Mouse (Mus musculus): Measurements from ENCODE around the gene Thpo. TPM values are rescaled to one million over a fixed set of nuclear protein-coding genes. Genes with fewer than 3 reads are reported as not detected.

Gene Thpo
- total and polyA plus RNA-seq, 3 experiments: 0.08 to 1.0 (median 0.19) TPM

GRCm38 (mm10) chr16:20757385-20757784 lies 23.1 kb upstream of the Thpo start:
- no peaks in the 10 kb centered on the region for H3K9me3 ChIP-seq (replicated peaks; ENCODE audit: low read length)
- no peak overlapping the region for H3K9ac ChIP-seq (ENCODE audit: insufficient read depth, low read depth)
- TF ChIP-seq RAD21 (IDR thresholded peaks at IDR 0.05; ENCODE audit: low read depth, low read length) (no peak), MEF2A (IDR thresholded peaks at IDR 0.05; ENCODE audit: borderline replicate concordance, low read depth, low read length) (no peak), SMC3 (IDR thresholded peaks at IDR 0.05; ENCODE audit: low read depth, low read length) (no peak), JUND (conservative IDR thresholded peaks at IDR 0.05; ENCODE audit: low read depth, low read length) (no peak), POLR2A (IDR thresholded peaks at IDR 0.05; ENCODE audit: low read depth, low read length) (no peak), USF1 (IDR thresholded peaks at IDR 0.05; ENCODE audit: low read depth, low read length) (no peak), MXI1 (IDR thresholded peaks at IDR 0.05; ENCODE audit: low read depth, low read length) (no peak), ZMIZ1 (IDR thresholded peaks at IDR 0.05; ENCODE audit: low read depth, low read length) (no peak), E2F4 (IDR thresholded peaks at IDR 0.05; ENCODE audit: insufficient replicate concordance, low read depth, low read length) (no peak), MAX (IDR thresholded peaks at IDR 0.05; ENCODE audit: low read length) (no peak), TBP (conservative IDR thresholded peaks at IDR 0.05; ENCODE audit: low read depth, low read length) (no peak), SIN3A (IDR thresholded peaks at IDR 0.05; ENCODE audit: low read length) (no peak), CHD1 (IDR thresholded peaks at IDR 0.05; ENCODE audit: low read depth, low read length) (no peak), KAT2A (IDR thresholded peaks at IDR 0.05; ENCODE audit: insufficient replicate concordance, low read length) (no peak), PAX5 (IDR thresholded peaks at IDR 0.05; ENCODE audit: low read length) (no peak), TCF12 (IDR thresholded peaks at IDR 0.05; ENCODE audit: low read depth, low read length) (no peak)
- dilution Hi-C loops (cut with MboI; ENCODE audit: extremely low pct_ligation_motif_present, extremely low pct_unique_long_range_greater_than_20kb, low sequenced_read_pairs) (no loop called here), in situ Hi-C loops (cut with MboI; ENCODE audit: low pct_ligation_motif_present, low pct_unique_long_range_greater_than_20kb, low sequenced_read_pairs) (no loop called here)
- peaks cover 4 to 13% of the 10 kb centered on the region in 2 experiments for H3K4me1 ChIP-seq (ENCODE audit: control insufficient read depth in 1 of 2, insufficient read depth in 2 of 2)
- no peaks in the 10 kb centered on the region for H3K79me2 ChIP-seq (replicated peaks; ENCODE audit: control insufficient read depth, extremely low read depth, insufficient read depth, poor library complexity, severe bottlenecking)
- DNase-seq (ENCODE audit: extremely low read depth): peak; percentile 37
- no peaks in the 10 kb centered on the region for H3K36me3 ChIP-seq (replicated peaks in 1 of 2; ENCODE audit: control insufficient read depth in 1 of 2, insufficient read depth in 1 of 2, low read length in 1 of 2)
- peaks cover 1% of the 10 kb centered on the region for H3K27me3 ChIP-seq (replicated peaks)
- H3K27ac ChIP-seq (ENCODE audit: insufficient read depth, low read depth): no peak overlapping the region
- no peak overlapping the region for H3K4me2 ChIP-seq (ENCODE audit: insufficient read depth, low read depth, poor library complexity, severe bottlenecking)
- H3K4me3 ChIP-seq (replicated peaks in 1 of 3; ENCODE audit: low read depth in 2 of 3, low read length in 2 of 3, poor library complexity in 1 of 3): no peak overlapping the region

DNA sequence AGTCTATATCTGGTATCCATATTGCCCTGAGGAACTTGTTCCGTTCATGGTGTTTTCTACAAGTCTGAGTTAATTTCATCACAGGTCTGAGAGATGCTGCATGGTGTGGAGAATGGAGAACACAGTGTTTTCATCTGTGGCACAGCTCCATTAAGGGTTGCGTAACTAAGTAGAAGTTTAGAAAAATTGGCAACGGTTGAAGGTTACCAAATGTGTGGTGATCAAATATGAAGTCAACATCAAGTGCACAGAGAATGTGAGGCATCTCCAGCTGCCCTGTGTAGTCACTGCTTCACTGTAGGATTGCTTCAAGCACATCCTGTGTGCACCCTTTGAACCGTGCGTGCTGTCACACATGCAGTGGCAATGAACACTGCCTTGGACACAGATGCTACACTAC lies 21.7 kb upstream of the Thpo start:
- no peak for TF ChIP-seq CTCF (conservative IDR thresholded peaks at IDR 0.05 in 1 of 2, IDR thresholded peaks at IDR 0.05 in 1 of 2; ENCODE audit: low read depth in 2 of 2, low read length in 2 of 2)
- no peak for TF ChIP-seq JUN (IDR thresholded peaks at IDR 0.05; ENCODE audit: insufficient read depth, low read depth, low read length)
- TF ChIP-seq MAFK (IDR thresholded peaks at IDR 0.05; ENCODE audit: insufficient replicate concordance, low read length): no peak
- no peak for TF ChIP-seq RAD21 (IDR thresholded peaks at IDR 0.05; ENCODE audit: low read depth, low read length)
- no peak for TF ChIP-seq CHD2 (IDR thresholded peaks at IDR 0.05; ENCODE audit: low read length)
- TF ChIP-seq KAT2A (IDR thresholded peaks at IDR 0.05; ENCODE audit: insufficient replicate concordance, low read length): no peak
- TF ChIP-seq MXI1 (IDR thresholded peaks at IDR 0.05; ENCODE audit: low read depth, low read length): no peak
- TF ChIP-seq TBP (conservative IDR thresholded peaks at IDR 0.05; ENCODE audit: low read depth, low read length): no peak
- TF ChIP-seq ZMIZ1 (IDR thresholded peaks at IDR 0.05; ENCODE audit: low read depth, low read length): no peak
- no peak for TF ChIP-seq CHD1 (IDR thresholded peaks at IDR 0.05; ENCODE audit: low read depth, low read length)
- no peak for TF ChIP-seq JUND (conservative IDR thresholded peaks at IDR 0.05; ENCODE audit: low read depth, low read length)
- TF ChIP-seq MYC (IDR thresholded peaks at IDR 0.05; ENCODE audit: low read depth, low read length): no peak
- TF ChIP-seq UBTF (IDR thresholded peaks at IDR 0.05; ENCODE audit: low read depth, low read length): no peak
- TF ChIP-seq ZKSCAN1 (IDR thresholded peaks at IDR 0.05; ENCODE audit: borderline replicate concordance, low read depth, low read length): no peak
- no peak for TF ChIP-seq HCFC1 (IDR thresholded peaks at IDR 0.05; ENCODE audit: low read depth, low read length)
- no peak for TF ChIP-seq NELFE (IDR thresholded peaks at IDR 0.05; ENCODE audit: low read depth, low read length)
- no peak for TF ChIP-seq SIN3A (IDR thresholded peaks at IDR 0.05; ENCODE audit: low read length)
- no peak for TF ChIP-seq PAX5 (IDR thresholded peaks at IDR 0.05; ENCODE audit: low read length)
- DNase-seq (ENCODE audit: extremely low read depth): no peak
- in situ Hi-C loops (cut with MboI; ENCODE audit: low pct_ligation_motif_present, low pct_unique_long_range_greater_than_20kb, low sequenced_read_pairs): no loop called here

More for the DNA sequence above, 21.7 kb upstream of the Thpo start:
- dilution Hi-C loops (cut with MboI; ENCODE audit: extremely low pct_ligation_motif_present, extremely low pct_unique_long_range_greater_than_20kb, low sequenced_read_pairs): no loop called here
- no peaks in the 10 kb centered on the region for H3K79me2 ChIP-seq (replicated peaks; ENCODE audit: control insufficient read depth, extremely low read depth, insufficient read depth, poor library complexity, severe bottlenecking)
- H3K9me3 ChIP-seq (replicated peaks; ENCODE audit: low read length): no peaks in the 10 kb centered on the region
- no peak overlapping the region for H3K4me2 ChIP-seq (ENCODE audit: insufficient read depth, low read depth, poor library complexity, severe bottlenecking)
- peaks cover 2% of the 10 kb centered on the region for H3K27me3 ChIP-seq (replicated peaks)
- peaks cover 4 to 13% of the 10 kb centered on the region in 2 experiments for H3K4me1 ChIP-seq (ENCODE audit: control insufficient read depth in 1 of 2, insufficient read depth in 2 of 2)
- H3K36me3 ChIP-seq (replicated peaks in 1 of 2; ENCODE audit: control insufficient read depth in 1 of 2, insufficient read depth in 1 of 2, low read length in 1 of 2): no peaks in the 10 kb centered on the region
- no peak overlapping the region for H3K4me3 ChIP-seq (replicated peaks in 1 of 3; ENCODE audit: low read depth in 2 of 3, low read length in 2 of 3, poor library complexity in 1 of 3)
- H3K27ac ChIP-seq (ENCODE audit: insufficient read depth, low read depth): no peak overlapping the region
- H3K9ac ChIP-seq (ENCODE audit: insufficient read depth, low read depth): no peak overlapping the region
